Mouse (Mus musculus) ovary, postnatal 14 days (tissue): Measurements from ENCODE around the gene Trdn.

Experiments used
- DNase-seq: peaks from one replicate; pipeline ENCODE4 v3.0.0; 2022; ENCODE audit warnings: low spot score

The Trdn gene

GRCm38 (mm10) chr10:33080254-33080653, at the start of gene Trdn:
Gene Trdn, plus strand, starts transcription at chr10:33080554.
- no peak for DNase-seq

- DNase-seq, result no peak
Observed at GRCm38 (mm10) chr10:33060771-33061170, 19.6 kb upstream of the Trdn start.

- no peak for DNase-seq
Observed at GRCm38 (mm10) chr10:33065566-33065965, 14.8 kb upstream of the Trdn start.

- DNase-seq, result no peak
Observed at GRCm38 (mm10) chr10:33073126-33073525, 7.2 kb upstream of the Trdn start.

GRCm38 (mm10) chr10:33082151-33082844, 1.9 kb downstream of the Trdn start:
- no peak for DNase-seq

- DNase-seq, result no peak
Observed at GRCm38 (mm10) chr10:33082961-33083626, 2.7 kb downstream of the Trdn start.

GRCm38 (mm10) chr10:33083627-33084158, 3.3 kb downstream of the Trdn start:
- DNase-seq, result no peak

GRCm38 (mm10) chr10:33088403-33088802, 8.0 kb downstream of the Trdn start:
- DNase-seq, result no peak

- DNase-seq, result no peak
Observed at GRCm38 (mm10) chr10:33092400-33092799, 12.0 kb downstream of the Trdn start.

GRCm38 (mm10) chr10:33107942-33108341, 27.6 kb downstream of the Trdn start:
- DNase-seq, result no peak

- no peak for DNase-seq
Observed at GRCm38 (mm10) chr10:33123028-33123427, 42.7 kb downstream of the Trdn start.

GRCm38 (mm10) chr10:33144911-33145310, 64.6 kb downstream of the Trdn start:
- DNase-seq, result no peak

- no peak for DNase-seq
Observed at GRCm38 (mm10) chr10:33179731-33180631, 99.6 kb downstream of the Trdn start.

- DNase-seq, result no peak
Observed at GRCm38 (mm10) chr10:33189031-33189430, 108.7 kb downstream of the Trdn start.

- no peak for DNase-seq
Observed at GRCm38 (mm10) chr10:33195919-33196318, 115.6 kb downstream of the Trdn start.

GRCm38 (mm10) chr10:33198257-33198656, 117.9 kb downstream of the Trdn start:
- DNase-seq, result no peak

- no peak for DNase-seq
Observed at GRCm38 (mm10) chr10:33210411-33210810, 130.1 kb downstream of the Trdn start.

GRCm38 (mm10) chr10:33253911-33254310, 173.6 kb downstream of the Trdn start:
- DNase-seq, result no peak

GRCm38 (mm10) chr10:33256202-33256601, 175.8 kb downstream of the Trdn start:
- no peak for DNase-seq

- DNase-seq, result no peak
Observed at GRCm38 (mm10) chr10:33304982-33305381, 224.6 kb downstream of the Trdn start.

GRCm38 (mm10) chr10:33353026-33353425, 272.7 kb downstream of the Trdn start:
- DNase-seq, result no peak

GRCm38 (mm10) chr10:33366521-33366920, 286.2 kb downstream of the Trdn start:
- DNase-seq, result no peak
